Mouse (Mus musculus) monocyte, adult 2 months (primary cell): ENCODE results near the gene Nox4.

Experiments used
- DNase-seq, 2 experiments: peaks; one replicate each; pipeline ENCODE4 v3.0.0; 2022; ENCODE audit warnings: low spot score in 2 of 2, low read depth in 1 of 2

Gene Nox4

GRCm38 (mm10) chr7:87245856-87246579, at the start of gene Nox4:
Gene Nox4 (plus strand): TSS chr7:87246096.
- DNase-seq, result no peak

- DNase-seq, result no peak
Observed at GRCm38 (mm10) chr7:87204751-87205150, 41.1 kb upstream of the Nox4 start.

GRCm38 (mm10) chr7:87221712-87222111, 24.2 kb upstream of the Nox4 start:
- no peak for DNase-seq

GRCm38 (mm10) chr7:87222751-87223150, 23.1 kb upstream of the Nox4 start:
- DNase-seq, result no peak

GRCm38 (mm10) chr7:87225617-87226016, 20.3 kb upstream of the Nox4 start:
- DNase-seq, result no peak

GRCm38 (mm10) chr7:87227051-87227948, 18.6 kb upstream of the Nox4 start:
- no peak for DNase-seq

GRCm38 (mm10) chr7:87229502-87229901, 16.4 kb upstream of the Nox4 start:
- DNase-seq, result no peak

- DNase-seq, result no peak
Observed at GRCm38 (mm10) chr7:87241139-87241538, 4.8 kb upstream of the Nox4 start.

- DNase-seq, result no peak
Observed at GRCm38 (mm10) chr7:87246580-87246934, 661 bp downstream of the Nox4 start.

GRCm38 (mm10) chr7:87246940-87247339, 1.0 kb downstream of the Nox4 start:
- no peak for DNase-seq

GRCm38 (mm10) chr7:87247926-87248325, 2.0 kb downstream of the Nox4 start:
- DNase-seq, result no peak

GRCm38 (mm10) chr7:87252071-87252470, 6.2 kb downstream of the Nox4 start:
- DNase-seq, result no peak

- no peak for DNase-seq
Observed at GRCm38 (mm10) chr7:87277225-87277624, 31.3 kb downstream of the Nox4 start.

- no peak for DNase-seq
Observed at GRCm38 (mm10) chr7:87303726-87304315, 57.9 kb downstream of the Nox4 start.

GRCm38 (mm10) chr7:87321571-87321970, 75.7 kb downstream of the Nox4 start:
- no peak for DNase-seq

GRCm38 (mm10) chr7:87322085-87322484, 76.2 kb downstream of the Nox4 start:
- DNase-seq, result no peak

GRCm38 (mm10) chr7:87330782-87331558, 85.1 kb downstream of the Nox4 start:
- DNase-seq, result no peak

- no peak for DNase-seq
Observed at GRCm38 (mm10) chr7:87345598-87345997, 99.7 kb downstream of the Nox4 start.

GRCm38 (mm10) chr7:87352818-87353217, 106.9 kb downstream of the Nox4 start:
- DNase-seq, result no peak

- no peak for DNase-seq
Observed at GRCm38 (mm10) chr7:87367834-87368233, 121.9 kb downstream of the Nox4 start.

GRCm38 (mm10) chr7:87369131-87369530, 123.2 kb downstream of the Nox4 start:
- DNase-seq, result no peak
